29 mouse cellular contexts compared by ENCODE assay signal in the genomic region with DNA sequence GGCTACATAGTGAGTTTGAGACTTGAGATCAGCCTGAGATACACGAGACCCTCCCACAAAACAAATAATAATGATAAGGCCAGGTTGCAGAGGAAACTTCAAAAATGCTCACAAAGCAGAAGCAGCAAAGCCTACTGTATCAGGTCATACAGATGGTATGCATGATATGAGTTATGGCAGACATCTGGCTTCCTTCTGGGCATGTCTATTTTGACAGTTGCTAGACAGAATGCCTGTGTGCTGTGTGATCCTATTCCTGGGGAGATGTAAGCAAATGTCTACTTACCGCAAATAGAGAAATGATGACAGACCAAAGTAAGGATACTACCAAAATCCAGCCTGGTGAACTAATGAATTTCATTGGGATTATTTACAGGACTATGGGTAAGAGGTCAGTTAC. TPM values are rescaled to one million over a fixed set of nuclear protein-coding genes. Genes with fewer than 3 reads are reported as not detected.
DNase-seq lines count a peak whose midpoint lies in the region; ATAC-seq and TF ChIP-seq lines count a peak whose summit lies in the region.
"Had no signal": no experiment of that assay in that cellular context is flagged by ENCODE, and none has a peak within 500 bp of the region (broad histone marks: within the 10 kb centered on the region; RNA-seq: fewer than 3 reads in every experiment).

No protein-coding gene starts in this region.

- H3K27ac ChIP-seq in limb, embryonic 14.5 days (replicated peaks; ENCODE audit: low read depth, low read length), result no peak overlapping the region
- no peak overlapping the region for H3K27ac ChIP-seq in limb, embryonic 10.5 days
- no peak overlapping the region for H3K27ac ChIP-seq in MEL (ENCODE audit: control insufficient read depth, low read depth, low read length)

- no peaks in the 10 kb centered on the region for H3K27me3 ChIP-seq in limb, embryonic 14.5 days (ENCODE audit: control insufficient read depth, insufficient read depth, low read length)
- no peaks in the 10 kb centered on the region for H3K27me3 ChIP-seq in limb, embryonic 10.5 days (ENCODE audit: low read depth, poor library complexity, severe bottlenecking)
- H3K27me3 ChIP-seq in C2C12 (ENCODE audit: control insufficient read depth, insufficient read depth, insufficient read length) (no peaks in the 10 kb centered on the region), MEL (ENCODE audit: control insufficient read depth in 1 of 2, insufficient read depth in 2 of 2, low read length in 2 of 2) (no peaks in the 10 kb centered on the region), myocyte (ENCODE audit: control insufficient read depth, insufficient read depth, insufficient read length) (no peaks in the 10 kb centered on the region)
- H3K27me3 ChIP-seq: CH12.LX had no signal

- H3K9ac ChIP-seq in limb, embryonic 14.5 days (ENCODE audit: low read depth, low read length, severe bottlenecking), result no peak overlapping the region
- H3K9ac ChIP-seq in MEL (ENCODE audit: control insufficient read depth, low read depth, low read length, poor library complexity, severe bottlenecking), result no peak overlapping the region

- no peak for TF ChIP-seq RAD21 in MEL (IDR thresholded peaks at IDR 0.05; ENCODE audit: low read depth, low read length)

- no peaks in the 10 kb centered on the region for H3K79me3 ChIP-seq in C2C12 (ENCODE audit: low read depth)

- no peak for ATAC-seq in limb, embryonic 14.5 days (ENCODE audit: low FRiP score, low read depth)
- ATAC-seq: activated CD4-positive, CD25-positive, alpha-beta regulatory T cell, adult 4 months; CD4-positive, CD25-positive, alpha-beta regulatory T cell, adult 4 months; Patski had no signal

- H3ac ChIP-seq in C2C12 (ENCODE audit: control insufficient read depth, insufficient read length, low read depth) (no peak overlapping the region), myocyte (ENCODE audit: control insufficient read depth, insufficient read length) (no peak overlapping the region)

- no peak overlapping the region for H3K4me3 ChIP-seq in limb, embryonic 14.5 days (replicated peaks; ENCODE audit: low read length)
- no peak overlapping the region for H3K4me3 ChIP-seq in limb, embryonic 10.5 days
- no peak overlapping the region for H3K4me3 ChIP-seq in C2C12 (ENCODE audit: insufficient read depth, poor library complexity, severe bottlenecking)
- H3K4me3 ChIP-seq in MEL (ENCODE audit: control insufficient read depth in 1 of 2, insufficient read depth in 1 of 2, low read depth in 2 of 2, low read length in 2 of 2), result no peak overlapping the region
- no peak overlapping the region for H3K4me3 ChIP-seq in myocyte

- TF ChIP-seq CTCF in C2C12 (IDR thresholded peaks at IDR 0.05; ENCODE audit: control insufficient read depth, insufficient read depth, insufficient read length) (no peak), MEL (IDR thresholded peaks at IDR 0.05 in 2 of 3, conservative IDR thresholded peaks at IDR 0.05 in 1 of 3; ENCODE audit: control insufficient read depth in 1 of 3, insufficient read depth in 1 of 3, low read depth in 2 of 3, low read length in 3 of 3, poor library complexity in 1 of 3, severe bottlenecking in 1 of 3) (no peak)

- 76% methylated on average over 2 of the region's 2 CpGs for WGBS in limb, embryonic 14.5 days
- 87% methylated on average over 2 of the region's 2 CpGs for WGBS in limb, embryonic 10.5 days

- no peaks in the 10 kb centered on the region for H3K36me3 ChIP-seq in limb, embryonic 14.5 days (ENCODE audit: control insufficient read depth, insufficient read depth, low read length)
- no peaks in the 10 kb centered on the region for H3K36me3 ChIP-seq in limb, embryonic 10.5 days
- H3K36me3 ChIP-seq in C2C12 (ENCODE audit: control insufficient read depth, insufficient read depth) (no peaks in the 10 kb centered on the region), MEL (ENCODE audit: control insufficient read depth in 1 of 2, insufficient read depth in 2 of 2, low read length in 2 of 2) (no peaks in the 10 kb centered on the region), myocyte (ENCODE audit: control insufficient read depth, insufficient read depth) (no peaks in the 10 kb centered on the region)
- H3K36me3 ChIP-seq: G1E had no signal

- H3K79me2 ChIP-seq in C2C12 (ENCODE audit: control insufficient read depth, insufficient read depth) (no peaks in the 10 kb centered on the region), MEL (ENCODE audit: control insufficient read depth, insufficient read depth, low read length, poor library complexity) (no peaks in the 10 kb centered on the region), myocyte (ENCODE audit: control insufficient read depth, insufficient read depth) (no peaks in the 10 kb centered on the region)

- no peak for TF ChIP-seq EP300 in MEL (IDR thresholded peaks at IDR 0.05; ENCODE audit: low read depth in 1 of 2, low read length in 2 of 2)

- H3K4me1 ChIP-seq in limb, embryonic 14.5 days (ENCODE audit: control insufficient read depth, insufficient read depth, low read length), result no peaks in the 10 kb centered on the region
- no peaks in the 10 kb centered on the region for H3K4me1 ChIP-seq in limb, embryonic 10.5 days
- no peaks in the 10 kb centered on the region for H3K4me1 ChIP-seq in MEL (ENCODE audit: control insufficient read depth in 1 of 2, insufficient read depth in 2 of 2, low read length in 2 of 2)

- H3K9me3 ChIP-seq in limb, embryonic 14.5 days (ENCODE audit: control insufficient read depth, low read length), result no peaks in the 10 kb centered on the region
- H3K9me3 ChIP-seq in limb, embryonic 10.5 days (replicated peaks), result no peaks in the 10 kb centered on the region
- no peaks in the 10 kb centered on the region for H3K9me3 ChIP-seq in MEL (replicated peaks; ENCODE audit: insufficient read depth, low read length)
- H3K9me3 ChIP-seq: G1E had no signal

- DNase-seq in limb, embryonic 14.5 days (ENCODE audit: low spot score), result peak; percentile 10
- no peak for DNase-seq in limb, embryonic 10.5 days (ENCODE audit: low spot score)
- peak; percentile 10 for DNase-seq in MEL (ENCODE audit: low read depth, low spot score)
- no peak for DNase-seq in adrenal gland, adult 8-10 months
- no peak for DNase-seq in urinary bladder, adult 18-20 months (ENCODE audit: low spot score in 2 of 2)
- DNase-seq in T-cell, adult 2 months (ENCODE audit: low spot score), result no peak
- DNase-seq: adrenal gland, adult 2 months; adrenal gland, postnatal 10 days; adrenal gland, postnatal 14 days; adrenal gland, postnatal 25 days; adrenal gland, postnatal 36 days; B cell, adult 2 months; cerebellum, adult 11 months; cerebellum, adult 11-12 months; cerebellum, adult 18-20 months; cerebellum, adult 2 months; cerebellum, adult 8-10 months; cerebellum, adult 9-10 months had no signal

- H3K4me2 ChIP-seq in limb, embryonic 14.5 days (replicated peaks; ENCODE audit: low read depth, low read length, severe bottlenecking), result no peak overlapping the region
- no peak overlapping the region for H3K4me2 ChIP-seq in myocyte (ENCODE audit: low read depth)

- TF ChIP-seq POLR2A in limb, embryonic 14.5 days (IDR thresholded peaks at IDR 0.05; ENCODE audit: borderline replicate concordance, extremely low read depth, insufficient read depth, insufficient read length), result no peak
- TF ChIP-seq POLR2A in MEL (IDR thresholded peaks at IDR 0.05; ENCODE audit: control insufficient read depth in 1 of 2, insufficient read depth in 1 of 2, low read depth in 1 of 2, low read length in 2 of 2, poor library complexity in 1 of 2) (no peak), myocyte (IDR thresholded peaks at IDR 0.05; ENCODE audit: insufficient read length, low read depth) (no peak)

TF ChIP-seq in C2C12, 6 proteins besides CTCF, POLR2A, EP300 and RAD21:
- TF ChIP-seq CEBPB (IDR thresholded peaks at IDR 0.05; ENCODE audit: low read depth) (no peak), MYOD1 (IDR thresholded peaks at IDR 0.05; ENCODE audit: control insufficient read depth, insufficient read length, low read depth) (peak; percentile 84)
TF ChIP-seq in C2C12: peak in this region for 1.

TF ChIP-seq in MEL, 35 proteins besides CTCF, POLR2A, EP300 and RAD21 (continues in another document):
- no peak for TF ChIP-seq ZC3H11A (IDR thresholded peaks at IDR 0.05; ENCODE audit: low read depth, low read length)
- no peak for TF ChIP-seq MYC (IDR thresholded peaks at IDR 0.05; ENCODE audit: low read depth, low read length)
- no peak for TF ChIP-seq MYB (IDR thresholded peaks at IDR 0.05; ENCODE audit: low read depth, low read length)
- no peak for TF ChIP-seq ZKSCAN1 (IDR thresholded peaks at IDR 0.05; ENCODE audit: low read depth, low read length)
- TF ChIP-seq ZMIZ1 (IDR thresholded peaks at IDR 0.05; ENCODE audit: low read depth, low read length), result no peak
- TF ChIP-seq RCOR1 (IDR thresholded peaks at IDR 0.05; ENCODE audit: low read depth, low read length), result no peak

TF ChIP-seq in myocyte, 11 proteins besides CTCF, POLR2A, EP300 and RAD21:
- TF ChIP-seq MYOG (IDR thresholded peaks at IDR 0.05; ENCODE audit: control insufficient read depth in 1 of 3, insufficient read depth in 1 of 3, insufficient read length in 2 of 3, low read depth in 2 of 3) (peak in 1 of 3 experiments; percentile 46), MYOD1 (IDR thresholded peaks at IDR 0.05; ENCODE audit: control insufficient read depth in 1 of 3, insufficient read length in 2 of 3, low read depth in 2 of 3) (peak in 1 of 3 experiments; percentile 80), TCF12 (IDR thresholded peaks at IDR 0.05; ENCODE audit: insufficient read depth, poor library complexity, severe bottlenecking) (peak; percentile 10), MAX (IDR thresholded peaks at IDR 0.05; ENCODE audit: low read depth) (no peak)
TF ChIP-seq in myocyte: peak in this region for 3.

RNA-seq across cellular contexts. Expression of a gene that starts 38.1 kb away (rescaled TPM):
- not detected in 2 replicates for polyA plus RNA-seq in limb, embryonic 14.5 days (2012; rRNA removed)
- polyA plus RNA-seq in limb, embryonic 14.5 days (2014; fragmentation: Nextera tagmentation; extraction: Ambion mirVana), result not detected in 2 replicates
- polyA plus RNA-seq in limb, embryonic 10.5 days (2016; fragmentation: Nextera tagmentation; extraction: Ambion mirVana), result not detected in 2 replicates
- polyA plus RNA-seq in C2C12 (2012; fragmentation: generic; extraction: Trizol) (not detected), MEL (2012; ENCODE audit: insufficient read depth in 1 of 2, insufficient read length in 2 of 2, low read depth in 1 of 2, low replicate concordance in 2 of 2, missing spikeins in 1 of 2) (not detected), myocyte (2012; fragmentation: generic; extraction: Trizol) (not detected)
- total RNA-seq in MEL (2012; rRNA removed), result not detected in 2 replicates
- total RNA-seq in adrenal gland, adult 8-10 months (2022), result not detected
- total RNA-seq: adrenal gland, adult 18-20 months; adrenal gland, adult 2 months; adrenal gland, postnatal 10 days; adrenal gland, postnatal 14 days; adrenal gland, postnatal 25 days; adrenal gland, postnatal 36 days; adrenal gland, postnatal 4 days; CH12.LX; ES-E14; G1E had no signal
- polyA plus RNA-seq: activated CD4-positive, CD25-positive, alpha-beta regulatory T cell, adult 4 months; adrenal gland, adult 2 months; brain, embryonic 14.5 days; CD4-positive, CD25-positive, alpha-beta regulatory T cell, adult 4 months; G1E; Patski had no signal

RNA-seq across cellular contexts. Expression of a gene that starts 49.9 kb away (rescaled TPM):
- polyA plus RNA-seq in limb, embryonic 14.5 days (2012; rRNA removed), result 60.7 and 77.5 TPM in 2 replicates
- 160 and 163 TPM in 2 replicates for polyA plus RNA-seq in limb, embryonic 14.5 days (2014; fragmentation: Nextera tagmentation; extraction: Ambion mirVana)
- 50.8 and 58.7 TPM in 2 replicates for polyA plus RNA-seq in limb, embryonic 10.5 days (2016; fragmentation: Nextera tagmentation; extraction: Ambion mirVana)
- polyA plus RNA-seq in C2C12 (2012; fragmentation: generic; extraction: Trizol), result 122 TPM
- 70.8 and 74.3 TPM in 2 replicates for total RNA-seq in MEL (2012; rRNA removed)
- polyA plus RNA-seq in MEL (2012; ENCODE audit: insufficient read depth in 1 of 2, insufficient read length in 2 of 2, low read depth in 1 of 2, low replicate concordance in 2 of 2, missing spikeins in 1 of 2), result 100 to 1,000 TPM in 1 of 2 experiments, 10 to 100 TPM in 1; 73.7 to 167 TPM
- polyA plus RNA-seq in myocyte (2012; fragmentation: generic; extraction: Trizol), result 305 TPM
- total RNA-seq in adrenal gland, adult 8-10 months (2022), result 100 to 1,000 TPM; 112 to 145 (median 136) TPM

Comparison
In these comparisons a context has a peak if more than half of its experiments do, and no peak if none do; other contexts are left out.
1. DNase-seq: peak in limb, embryonic 14.5 days (single experiment) and MEL (single experiment); none in limb, embryonic 10.5 days (single experiment), adrenal gland, adult 8-10 months (single experiment), urinary bladder, adult 18-20 months (0 of 2) and T-cell, adult 2 months (single experiment).